Mouse (Mus musculus) embryo, embryonic 10 days (tissue): ENCODE data around the gene Ncoa3.

ENCODE experiments used
- DNase-seq: peaks from one replicate; pipeline ENCODE4 v3.0.0-alpha.2; 2015; ENCODE audit warnings: low spot score

Ncoa3 gene

GRCm38 (mm10) chr2:166035725-166036124, 43.3 kb downstream of the Ncoa3 start:
- peak; percentile 62 for DNase-seq

- no peak for DNase-seq
Observed at GRCm38 (mm10) chr2:166039681-166040080, 47.2 kb downstream of the Ncoa3 start.

GRCm38 (mm10) chr2:166042542-166042941, 50.1 kb downstream of the Ncoa3 start:
- no peak for DNase-seq

GRCm38 (mm10) chr2:166045006-166045405, 52.6 kb downstream of the Ncoa3 start:
- DNase-seq: no peak

- DNase-seq: peak; percentile 35
Observed at GRCm38 (mm10) chr2:166045549-166046501, 53.4 kb downstream of the Ncoa3 start.

- no peak for DNase-seq
Observed at GRCm38 (mm10) chr2:166047931-166048330, 55.5 kb downstream of the Ncoa3 start.

- DNase-seq: no peak
Observed at GRCm38 (mm10) chr2:166048852-166049251, 56.4 kb downstream of the Ncoa3 start.

- DNase-seq: no peak
Observed at GRCm38 (mm10) chr2:166051421-166051820, 59.0 kb downstream of the Ncoa3 start.

- no peak for DNase-seq
Observed at GRCm38 (mm10) chr2:166051966-166052365, 59.5 kb downstream of the Ncoa3 start.

GRCm38 (mm10) chr2:166054002-166054539, 61.6 kb downstream of the Ncoa3 start:
- no peak for DNase-seq

GRCm38 (mm10) chr2:166059684-166060423, 67.4 kb downstream of the Ncoa3 start:
- peak; percentile 46 for DNase-seq

GRCm38 (mm10) chr2:166062008-166062407, 69.6 kb downstream of the Ncoa3 start:
- no peak for DNase-seq

- no peak for DNase-seq
Observed at GRCm38 (mm10) chr2:166062431-166062830, 70.0 kb downstream of the Ncoa3 start.

- no peak for DNase-seq
Observed at GRCm38 (mm10) chr2:166066434-166066833, 74.0 kb downstream of the Ncoa3 start.

- DNase-seq: no peak
Observed at GRCm38 (mm10) chr2:166068261-166068660, 75.8 kb downstream of the Ncoa3 start.

- DNase-seq: no peak
Observed at GRCm38 (mm10) chr2:166069164-166069563, 76.7 kb downstream of the Ncoa3 start.

GRCm38 (mm10) chr2:166069738-166070137, 77.3 kb downstream of the Ncoa3 start:
- no peak for DNase-seq

GRCm38 (mm10) chr2:166071481-166071880, 79.0 kb downstream of the Ncoa3 start:
- DNase-seq: no peak

GRCm38 (mm10) chr2:166071889-166072288, 79.5 kb downstream of the Ncoa3 start:
- DNase-seq: no peak

GRCm38 (mm10) chr2:166073082-166073481, 80.6 kb downstream of the Ncoa3 start:
- DNase-seq: no peak

GRCm38 (mm10) chr2:166074322-166074721, 81.9 kb downstream of the Ncoa3 start:
- no peak for DNase-seq

GRCm38 (mm10) chr2:166077371-166077770, 84.9 kb downstream of the Ncoa3 start:
- no peak for DNase-seq

GRCm38 (mm10) chr2:166079231-166079630, 86.8 kb downstream of the Ncoa3 start:
- no peak for DNase-seq
